Mouse (Mus musculus) E14TG2a.4 (cell line): Measurements from ENCODE around the gene Prdm15.

Experiments used
- CTCF ChIP-seq: conservative IDR thresholded peaks from 2 replicates; pipeline ENCODE4 v1.5.1; 2014; ENCODE audit warnings: low read length
- POU5F1 ChIP-seq: IDR thresholded peaks from 2 replicates; pipeline ENCODE4 v1.6.1; 2014; ENCODE audit warnings: low read length, borderline replicate concordance

DNA sequence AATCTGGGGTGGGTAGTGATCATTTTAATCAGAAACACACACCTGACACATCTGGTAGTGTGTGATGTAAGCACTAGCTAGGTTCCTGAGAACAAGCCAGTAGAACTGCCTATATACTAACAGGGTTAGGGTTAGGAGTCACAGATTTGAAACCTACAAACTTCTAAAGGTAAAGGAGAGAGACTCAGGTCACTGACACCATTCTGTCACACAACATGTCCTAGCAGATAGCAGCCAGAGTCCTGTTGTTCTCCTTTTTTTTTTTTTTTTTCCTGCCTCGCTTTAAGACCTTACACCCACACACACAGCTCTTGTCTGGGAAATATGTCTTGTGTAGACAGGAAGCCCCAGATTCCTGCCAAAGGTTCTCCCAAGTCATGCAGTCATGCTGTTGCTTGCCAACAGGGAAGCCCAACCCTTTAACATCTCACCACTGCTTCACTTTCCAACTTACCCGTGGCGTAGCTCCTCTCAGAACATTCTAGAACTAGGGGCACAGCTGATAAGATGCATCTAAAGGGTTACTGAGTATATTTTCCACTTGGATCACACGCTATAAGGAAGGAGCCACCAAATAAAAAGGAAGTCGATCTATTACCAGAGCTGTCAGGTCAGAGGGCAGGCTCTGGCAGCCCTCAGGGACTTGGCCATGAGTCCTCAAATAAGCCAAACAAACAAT, 45.8 kb upstream of the Prdm15 start:
- TF ChIP-seq CTCF (no peak), POU5F1 (no peak)
